Mouse (Mus musculus) kidney, postnatal 0 days (tissue): ENCODE measurements around the gene Tstd1. TPM values are rescaled to one million over a fixed set of nuclear protein-coding genes. Genes with fewer than 3 reads are reported as not detected.

Experiments
- ATAC-seq: fragments of 200-750 bp; cut with Nextera tagmentation; replicated peaks from 2 replicates; pipeline ENCODE4 v1.8.0; 2017; ENCODE audit warnings: low read depth, moderate number of reproducible peaks, moderate TSS enrichment, moderate library complexity; ENCODE audit not compliant: low FRiP score
- DNase-seq: peaks from one replicate; pipeline ENCODE4 v3.0.0-alpha.2; 2016; ENCODE audit warnings: low spot score
- H3K27ac ChIP-seq: fragments of 300-500 bp; sonication (generic); 2 replicates; pipeline ENCODE4 v1.5.1; 2014; ENCODE audit warnings: mild to moderate bottlenecking
- H3K27me3 ChIP-seq: fragments of 300-500 bp; sonication (generic); 2 replicates; pipeline ENCODE4 v1.6.1; 2014; ENCODE audit warnings: low read length, mixed read lengths; ENCODE audit not compliant: insufficient read depth
- H3K36me3 ChIP-seq: fragments of 300-500 bp; sonication (generic); 2 replicates; pipeline ENCODE4 v1.6.1; 2014; ENCODE audit warnings: low read length, mixed read lengths; ENCODE audit not compliant: insufficient read depth
- H3K4me1 ChIP-seq: fragments of 300-500 bp; sonication (generic); replicated peaks from 2 replicates; pipeline ENCODE4 v1.6.1; 2014; ENCODE audit warnings: antibody characterized with exemption, low read length, mixed read lengths; ENCODE audit not compliant: insufficient read depth
- H3K4me2 ChIP-seq: fragments of 300-500 bp; sonication (generic); 2 replicates; pipeline ENCODE4 v1.6.1; 2014; ENCODE audit warnings: mild to moderate bottlenecking, low read length, moderate library complexity, mixed read lengths
- H3K4me3 ChIP-seq: fragments of 300-500 bp; sonication (generic); replicated peaks from 2 replicates; pipeline ENCODE4 v1.5.1; 2014; ENCODE audit warnings: low read depth, low read length
- H3K9ac ChIP-seq: fragments of 300-500 bp; sonication (generic); 2 replicates; pipeline ENCODE4 v1.6.1; 2014; ENCODE audit warnings: low read depth, low read length
- H3K9me3 ChIP-seq: fragments of 300-500 bp; sonication (generic); replicated peaks from 2 replicates; pipeline ENCODE4 v1.6.1; 2016; ENCODE audit warnings: low read length, inconsistent platforms, mixed read lengths
- CTCF ChIP-seq: IDR thresholded peaks from 2 replicates; pipeline ENCODE4 v1.5.1; 2016; ENCODE audit warnings: antibody characterized with exemption, low read depth, mild to moderate bottlenecking, moderate library complexity
- WGBS: fragments of 180-500 bp; shearing (Covaris S2); extraction: QIAGEN DNeasy Blood & Tissue Kit; methylation state at CpG from one replicate; pipeline ENCODE4 v1.1.7; 2014; 5-methylcytosine and 5-hydroxymethylcytosine counted together
- polyA plus RNA-seq: library from polyadenylated mRNA; unstranded; fragments of >200 nt; fragmentation: Nextera tagmentation; extraction: Ambion mirVana; gene quantifications from 2 replicates; pipeline ENCODE4 v1.2.1, GENCODE M21; 2015

Gene Tstd1
- polyA plus RNA-seq, 1 experiment from 2014 or later: 4.8 TPM

DNA sequence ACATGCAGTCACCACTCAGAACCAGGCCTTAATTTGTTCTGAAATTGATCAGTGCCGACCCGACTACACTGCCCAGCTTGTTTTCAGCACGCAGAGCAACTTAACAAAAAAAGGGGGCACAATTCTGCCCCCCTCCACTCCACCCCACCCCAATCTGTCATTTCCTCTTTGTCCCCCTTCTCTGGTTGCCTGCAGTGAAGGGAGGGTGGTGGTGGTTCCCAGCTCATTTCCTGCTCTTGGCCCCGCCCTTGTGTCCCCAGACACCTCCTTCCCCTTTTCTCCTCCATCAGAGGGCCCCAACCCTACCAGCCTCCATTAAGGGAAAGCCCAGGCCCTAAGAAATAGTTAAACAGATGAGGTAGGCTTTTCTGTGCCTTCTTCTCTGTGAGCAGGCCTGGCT is 28.6 kb upstream of the Tstd1 start:
- no peak for ATAC-seq
- TF ChIP-seq CTCF: no peak
- 90% methylated on average over 4 of the region's 4 CpGs for WGBS
- Histone ChIP-seq H3K4me3 (no peak overlapping the region), H3K27me3 (no peaks in the 10 kb centered on the region), H3K4me1 (no peaks in the 10 kb centered on the region), H3K27ac (no peak overlapping the region), H3K36me3 (no peaks in the 10 kb centered on the region), H3K9ac (no peak overlapping the region), H3K9me3 (no peaks in the 10 kb centered on the region), H3K4me2 (no peak overlapping the region)
- DNase-seq: no peak

DNA sequence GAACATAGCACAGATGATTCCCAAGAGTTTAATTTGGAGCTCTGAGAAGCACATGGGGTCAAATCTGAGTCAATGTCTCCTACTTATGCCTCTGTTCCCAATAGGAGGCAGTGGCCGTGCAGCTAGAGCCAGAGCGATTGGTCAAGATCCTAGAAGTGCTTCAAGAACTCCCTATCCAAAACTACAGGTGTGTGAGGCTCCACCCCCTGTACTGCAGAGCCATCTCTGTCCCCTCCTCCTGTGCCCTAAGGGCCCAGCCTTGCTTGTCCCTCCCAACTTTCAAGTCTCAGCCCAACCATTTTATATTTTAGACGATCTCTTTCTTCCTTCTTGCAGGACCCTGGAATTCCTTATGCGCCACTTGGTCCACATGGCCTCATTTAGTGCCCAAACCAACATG is 16.9 kb upstream of the Tstd1 start:
- ATAC-seq: no peak
- no peaks in the 10 kb centered on the region for H3K9me3 ChIP-seq
- TF ChIP-seq CTCF: no peak
- H3K4me2 ChIP-seq: no peak overlapping the region
- H3K4me1 ChIP-seq: no peaks in the 10 kb centered on the region
- H3K4me3 ChIP-seq: no peak overlapping the region
- no peak for DNase-seq
- WGBS: 83% methylated on average over 4 of the region's 4 CpGs
- H3K36me3 ChIP-seq: no peaks in the 10 kb centered on the region
- H3K27ac ChIP-seq: no peak overlapping the region
- no peaks in the 10 kb centered on the region for H3K27me3 ChIP-seq
- no peak overlapping the region for H3K9ac ChIP-seq

DNA sequence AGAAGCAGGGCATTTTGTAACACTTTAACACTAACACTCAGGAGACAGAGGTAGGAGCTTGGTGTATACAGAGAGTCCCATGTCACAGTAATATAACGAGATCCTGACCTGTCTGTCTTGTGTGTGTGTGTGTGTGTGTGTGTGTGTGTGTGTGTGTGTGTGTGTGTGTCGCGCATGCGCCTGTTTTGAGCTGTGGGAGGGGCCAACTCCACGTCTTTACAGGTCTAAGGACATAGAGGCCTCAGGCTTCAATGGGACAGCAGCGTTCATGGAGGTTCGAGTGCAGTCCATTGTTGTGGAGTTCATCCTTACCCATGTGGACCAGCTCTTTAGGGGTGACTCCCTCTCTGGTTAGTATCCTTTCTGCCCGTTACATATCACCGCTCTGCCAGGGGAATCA is 15.7 kb upstream of the Tstd1 start:
- H3K4me2 ChIP-seq: no peak overlapping the region
- H3K4me3 ChIP-seq: no peak overlapping the region
- no peaks in the 10 kb centered on the region for H3K9me3 ChIP-seq
- H3K27me3 ChIP-seq: no peaks in the 10 kb centered on the region
- WGBS: 72% methylated on average over 9 of the region's 9 CpGs
- H3K27ac ChIP-seq: no peak overlapping the region
- no peak for DNase-seq
- no peaks in the 10 kb centered on the region for H3K4me1 ChIP-seq
- no peak for TF ChIP-seq CTCF
- no peaks in the 10 kb centered on the region for H3K36me3 ChIP-seq
- ATAC-seq: no peak
- no peak overlapping the region for H3K9ac ChIP-seq

DNA sequence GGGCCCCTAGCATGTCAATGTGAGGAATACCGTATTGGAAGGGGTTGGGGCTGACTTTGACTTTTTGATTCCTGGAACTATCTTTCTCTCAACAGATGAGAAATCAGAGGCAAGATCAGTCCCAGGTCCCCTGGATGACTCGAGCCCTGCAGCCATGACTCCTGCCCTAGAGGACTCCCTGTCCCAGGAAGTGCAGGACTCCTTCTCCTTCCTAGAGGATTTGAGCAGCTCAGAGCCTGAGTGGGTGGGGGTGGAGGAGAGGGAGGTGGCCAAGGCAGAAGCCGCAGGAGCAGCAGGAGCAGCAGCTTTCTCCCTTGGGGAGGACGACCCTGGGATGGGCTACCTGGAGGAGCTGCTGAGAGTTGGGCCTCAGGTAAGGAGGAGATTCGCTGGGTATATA is 11.4 kb upstream of the Tstd1 start:
- WGBS: 74% methylated on average over 5 of the region's 5 CpGs

DNA sequence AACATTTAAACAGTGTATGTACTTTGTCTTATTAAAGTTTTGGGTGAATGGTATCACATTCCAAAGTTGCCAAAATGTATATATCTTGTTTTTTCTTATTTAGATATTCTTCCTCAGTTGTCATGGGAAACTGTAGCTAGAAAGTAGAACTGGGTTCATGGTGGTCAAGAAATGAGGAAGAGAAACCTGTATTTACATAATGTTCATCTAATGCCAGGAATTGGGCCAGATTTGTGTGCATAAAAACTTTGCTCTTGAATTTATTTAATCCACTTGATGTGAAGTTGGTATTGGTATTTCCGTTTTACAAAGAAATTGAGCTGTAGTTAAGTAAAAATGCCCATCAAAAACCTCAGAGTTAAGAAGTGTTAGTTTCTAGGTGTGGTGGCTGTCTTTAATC is 8.4 kb upstream of the Tstd1 start:
- no peaks in the 10 kb centered on the region for H3K9me3 ChIP-seq
- TF ChIP-seq CTCF: no peak
- no peak overlapping the region for H3K9ac ChIP-seq
- no peak overlapping the region for H3K27ac ChIP-seq
- no peaks in the 10 kb centered on the region for H3K36me3 ChIP-seq
- ATAC-seq (no peak), DNase-seq (no peak)
- no peaks in the 10 kb centered on the region for H3K4me1 ChIP-seq
- no peak overlapping the region for H3K4me3 ChIP-seq
- WGBS: 86% methylated on average over 1 of the region's 1 CpGs
- H3K4me2 ChIP-seq: no peak overlapping the region
- no peaks in the 10 kb centered on the region for H3K27me3 ChIP-seq

More for the DNA sequence above, 11.4 kb upstream of the Tstd1 start:
- H3K9ac ChIP-seq: no peak overlapping the region
- no peaks in the 10 kb centered on the region for H3K9me3 ChIP-seq
- no peak overlapping the region for H3K27ac ChIP-seq
- ATAC-seq (no peak), DNase-seq (no peak)
- no peak overlapping the region for H3K4me2 ChIP-seq
- no peaks in the 10 kb centered on the region for H3K27me3 ChIP-seq
- no peaks in the 10 kb centered on the region for H3K36me3 ChIP-seq
- no peaks in the 10 kb centered on the region for H3K4me1 ChIP-seq
- no peak overlapping the region for H3K4me3 ChIP-seq
- no peak for TF ChIP-seq CTCF

DNA sequence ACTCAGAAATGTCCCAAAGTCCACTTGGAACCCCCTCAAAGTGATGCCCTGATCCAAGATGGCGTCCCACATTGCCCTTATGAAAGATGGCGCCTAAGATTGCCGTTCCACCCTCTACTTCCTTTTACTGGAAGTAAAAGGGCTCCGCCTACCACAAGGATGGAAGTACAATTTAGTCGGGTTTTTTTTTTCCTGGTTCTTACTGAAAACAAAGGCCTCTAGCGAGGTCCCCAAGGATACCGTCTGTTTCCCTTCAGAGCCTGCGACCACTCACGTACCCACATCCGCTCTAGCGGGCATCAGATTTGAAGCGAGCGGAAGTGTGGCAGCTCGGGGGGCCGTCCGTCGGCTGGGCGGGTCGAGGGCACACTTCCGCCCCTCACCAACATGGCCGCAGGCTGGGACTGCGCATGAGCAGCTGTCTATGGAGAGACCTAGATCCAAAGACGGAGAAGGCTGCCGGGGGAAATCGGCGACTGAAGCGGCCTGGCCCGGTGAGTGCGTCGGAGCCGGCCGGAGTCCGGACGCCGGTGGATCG is 7.7 kb upstream of the Tstd1 start, which contains the start of gene Usf1:
Usf1 (plus strand) TSS at position 367 of the 538 bp plus-strand sequence.
- Histone ChIP-seq H3K36me3 (peaks cover 7% of the 10 kb centered on the region), H3K9me3 (no peaks in the 10 kb centered on the region), H3K9ac (peak within 1 kb of the TSS; percentile 97), H3K27me3 (no peaks in the 10 kb centered on the region), H3K4me3 (peak within 1 kb of the TSS; percentile 88), H3K4me2 (peak within 1 kb of the TSS; percentile 77), H3K27ac (peak within 1 kb of the TSS; percentile 90), H3K4me1 (no peaks in the 10 kb centered on the region)
- under 1% methylated on average over 36 of the region's 36 CpGs for WGBS
- TF ChIP-seq CTCF: peak; percentile 17; the same call in 1 of the 2 replicates
- peak; percentile 96 for ATAC-seq
- peak; percentile 98 for DNase-seq

DNA sequence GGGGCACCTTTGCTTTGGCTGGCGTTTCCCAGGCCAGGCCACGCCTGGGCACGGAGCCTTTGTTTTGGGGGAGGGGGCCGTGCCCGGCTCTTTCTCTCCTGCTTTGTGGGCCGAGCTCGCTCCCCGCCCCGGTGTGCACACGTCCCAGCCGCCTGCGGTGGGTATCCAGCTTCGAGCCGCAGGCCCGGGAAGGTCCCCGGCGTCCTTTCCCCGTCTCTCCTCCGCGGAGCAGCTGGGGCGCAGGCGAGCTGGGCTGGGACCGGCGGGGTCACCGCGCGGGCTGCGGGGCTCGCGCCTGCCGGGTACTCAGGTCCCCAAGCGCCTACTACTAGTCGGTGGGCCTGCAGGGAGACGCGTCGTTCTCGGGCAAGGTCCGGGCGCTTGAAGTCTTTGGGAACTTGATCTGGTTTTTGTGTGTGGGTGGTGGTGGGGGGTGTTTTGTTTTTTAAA is 7.2 kb upstream of the Tstd1 start:
- Histone ChIP-seq H3K27me3 (no peaks in the 10 kb centered on the region), H3K36me3 (peaks cover 12% of the 10 kb centered on the region), H3K4me2 (peak overlapping the region; percentile 77), H3K4me3 (peak overlapping the region; percentile 88), H3K9ac (peak overlapping the region; percentile 97), H3K4me1 (no peaks in the 10 kb centered on the region), H3K9me3 (no peaks in the 10 kb centered on the region), H3K27ac (peak overlapping the region; percentile 90)
- DNase-seq (no peak), ATAC-seq (peak; percentile 75)
- WGBS: 2% methylated on average over 36 of the region's 39 CpGs
- TF ChIP-seq CTCF: no peak
